Mouse (Mus musculus): ENCODE data around the gene Gm27029.

GRCm38 (mm10) chr11:101424105-101424851, at the start of gene Gm27029:
- TF ChIP-seq POLR2A (IDR thresholded peaks at IDR 0.05; ENCODE audit: insufficient read length, low read depth): peak; percentile 56
- TF ChIP-seq E2F4 (IDR thresholded peaks at IDR 0.05; ENCODE audit: insufficient read depth): no peak
- TF ChIP-seq CEBPB (IDR thresholded peaks at IDR 0.05; ENCODE audit: insufficient read depth, poor library complexity, severe bottlenecking): no peak
- TF ChIP-seq POLR2AphosphoS2 (IDR thresholded peaks at IDR 0.05; ENCODE audit: insufficient read length, low read depth): peak; percentile 59
- TF ChIP-seq TCF12 (IDR thresholded peaks at IDR 0.05; ENCODE audit: insufficient read depth, poor library complexity, severe bottlenecking): no peak
- no peak for TF ChIP-seq REST (IDR thresholded peaks at IDR 0.05; ENCODE audit: insufficient read depth, insufficient read length)
- TF ChIP-seq MAX (IDR thresholded peaks at IDR 0.05; ENCODE audit: low read depth): no peak

Data from myocyte (in vitro differentiated cells).